Mouse (Mus musculus) E14TG2a.4 (cell line): ENCODE results near the gene Rbm25.
A peak's percentile ranks its signal among the peaks of the same experiment; 100 is the strongest.

Experiments
- H3K27me3 ChIP-seq: 2 replicates; pipeline ENCODE4 v1.6.1; 2014; ENCODE audit warnings: low read length, control low read depth; ENCODE audit not compliant: insufficient read depth
- H3K36me3 ChIP-seq: 2 replicates; pipeline ENCODE4 v1.6.1; 2014; ENCODE audit warnings: low read length, control low read depth; ENCODE audit not compliant: insufficient read depth
- H3K4me1 ChIP-seq: replicated peaks from 2 replicates; pipeline ENCODE4 v1.6.1; 2014; ENCODE audit warnings: low read depth, low read length, control low read depth
- H3K4me3 ChIP-seq: replicated peaks from 2 replicates; pipeline ENCODE4 v1.5.1; 2014; ENCODE audit warnings: mild to moderate bottlenecking, low read length
- H3K9me3 ChIP-seq: 2 replicates; pipeline ENCODE4 v1.6.1; 2014; ENCODE audit warnings: low read length, control low read depth
- CTCF ChIP-seq: conservative IDR thresholded peaks from 2 replicates; pipeline ENCODE4 v1.5.1; 2014; ENCODE audit warnings: low read length
- NANOG ChIP-seq: IDR thresholded peaks from 2 replicates; pipeline ENCODE4 v1.6.1; 2014; ENCODE audit warnings: borderline replicate concordance, low read length, mixed read lengths
- POU5F1 ChIP-seq: IDR thresholded peaks from 2 replicates; pipeline ENCODE4 v1.6.1; 2014; ENCODE audit warnings: low read length, borderline replicate concordance

Gene Rbm25

DNA sequence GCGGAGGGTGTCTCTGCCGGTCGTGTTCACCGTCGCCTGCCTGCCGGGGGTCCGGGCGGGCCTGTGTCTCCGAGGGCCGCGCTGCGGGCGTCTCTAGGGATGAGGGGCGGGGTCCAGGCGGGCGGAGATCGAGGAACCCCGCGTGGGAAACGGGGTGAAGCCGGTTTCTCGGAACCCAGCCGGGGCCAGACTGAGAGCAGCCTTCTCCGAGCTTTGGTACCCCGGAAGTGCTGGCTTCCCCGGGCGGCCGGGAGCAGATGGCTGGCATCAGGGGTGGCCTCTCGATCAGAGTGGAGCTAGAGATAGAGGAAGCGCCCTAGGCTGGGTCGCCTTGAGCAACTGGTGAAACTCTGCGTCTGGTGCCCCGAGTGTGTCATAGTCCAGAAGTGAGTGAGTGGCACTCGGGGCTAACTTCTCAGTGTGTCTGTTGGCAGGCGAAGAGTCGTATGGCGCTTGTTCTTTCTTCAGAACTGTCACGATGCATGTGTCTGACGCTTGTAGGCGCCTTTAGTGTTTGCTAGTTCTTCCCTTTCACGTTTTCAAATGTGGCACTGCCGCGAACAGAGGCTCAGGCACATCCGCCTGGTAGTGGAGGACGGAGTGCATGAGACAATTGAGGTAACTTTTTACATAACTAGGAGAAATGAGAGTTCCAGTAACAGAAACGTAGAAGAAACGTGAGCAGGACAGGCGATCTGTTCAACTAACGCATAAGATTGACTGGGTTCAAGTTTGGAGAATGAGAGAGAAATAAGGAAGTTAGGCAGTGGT, 57.5 kb downstream of the Rbm25 start:
- H3K4me1 ChIP-seq: peaks cover 45% of the 10 kb centered on the region
- TF ChIP-seq NANOG (no peak), POU5F1 (no peak), CTCF (no peak)
- peak overlapping the region; percentile 95 for H3K4me3 ChIP-seq
- H3K36me3 ChIP-seq: peaks cover 35% of the 10 kb centered on the region
- H3K9me3 ChIP-seq: no peaks in the 10 kb centered on the region
- H3K27me3 ChIP-seq: no peaks in the 10 kb centered on the region

DNA sequence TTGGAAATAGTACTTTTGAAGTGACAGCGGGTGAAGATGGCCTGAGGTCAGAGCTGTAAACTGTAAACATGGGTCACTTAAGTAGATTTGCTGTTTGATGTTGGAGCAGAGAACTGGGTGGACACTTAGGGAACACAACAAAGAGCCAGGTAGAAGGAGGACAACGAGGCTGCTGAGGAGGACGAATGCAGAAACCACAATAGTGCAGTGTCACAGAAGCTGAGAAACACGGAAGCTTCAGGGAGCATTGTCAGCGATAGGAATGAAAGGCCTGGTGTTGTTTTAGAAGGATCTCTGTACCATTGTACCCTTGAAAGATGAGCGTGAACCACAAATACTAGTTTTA, 58.0 kb downstream of the Rbm25 start:
- Histone ChIP-seq H3K9me3 (no peaks in the 10 kb centered on the region), H3K27me3 (no peaks in the 10 kb centered on the region), H3K4me1 (peaks cover 50% of the 10 kb centered on the region), H3K36me3 (peaks cover 29% of the 10 kb centered on the region), H3K4me3 (peak overlapping the region; percentile 95)
- TF ChIP-seq NANOG (no peak), CTCF (no peak), POU5F1 (no peak)

DNA sequence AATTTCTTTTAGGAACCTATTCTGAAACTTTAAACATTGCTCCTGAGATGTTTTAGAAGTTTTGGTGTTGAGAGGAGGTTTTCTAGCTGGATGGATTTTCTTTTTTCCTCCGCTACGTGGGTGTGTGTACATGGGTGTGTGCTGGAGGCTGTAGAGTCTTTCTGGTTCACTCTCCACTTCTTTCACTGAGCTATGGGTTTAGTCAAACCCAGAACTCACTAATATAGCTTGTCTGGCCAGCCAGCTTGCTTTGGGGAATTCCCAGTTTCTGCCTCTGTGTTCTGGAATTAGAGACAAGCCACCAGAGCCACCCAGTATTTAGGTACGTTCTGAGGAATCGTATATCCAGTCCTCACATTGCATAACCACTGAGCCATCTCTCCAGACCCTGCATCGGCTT, 63.0 kb downstream of the Rbm25 start:
- H3K9me3 ChIP-seq: no peaks in the 10 kb centered on the region
- no peaks in the 10 kb centered on the region for H3K27me3 ChIP-seq
- peaks cover 66% of the 10 kb centered on the region for H3K4me1 ChIP-seq
- TF ChIP-seq NANOG (no peak), POU5F1 (no peak), CTCF (no peak)
- H3K36me3 ChIP-seq: peaks cover 11% of the 10 kb centered on the region; the same call in 1 of the 2 replicates
- no peak overlapping the region for H3K4me3 ChIP-seq

DNA sequence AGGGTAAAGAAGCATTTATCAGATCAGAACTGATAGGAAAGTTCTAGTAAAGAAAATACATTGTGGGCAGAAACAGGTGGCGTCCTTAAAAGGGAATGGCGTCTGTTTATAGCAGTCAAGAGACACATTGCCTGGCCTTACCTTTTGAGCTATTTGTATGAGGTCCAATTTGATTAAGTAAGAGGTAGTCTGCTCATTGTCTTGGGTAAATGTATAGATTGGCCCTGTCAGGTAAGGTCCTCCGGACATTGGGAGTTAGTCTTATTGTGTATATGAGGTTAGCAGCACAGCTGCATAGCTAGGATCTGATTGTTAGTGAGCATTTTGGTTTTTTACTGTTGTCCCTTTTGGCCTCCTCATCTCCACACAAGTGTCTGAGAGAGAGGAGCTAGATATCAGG, 63.6 kb downstream of the Rbm25 start:
- peaks cover 60% of the 10 kb centered on the region for H3K4me1 ChIP-seq
- H3K36me3 ChIP-seq: peaks cover 14% of the 10 kb centered on the region
- H3K4me3 ChIP-seq: no peak overlapping the region
- TF ChIP-seq CTCF (no peak), POU5F1 (no peak), NANOG (no peak)
- H3K27me3 ChIP-seq: no peaks in the 10 kb centered on the region
- no peaks in the 10 kb centered on the region for H3K9me3 ChIP-seq

DNA sequence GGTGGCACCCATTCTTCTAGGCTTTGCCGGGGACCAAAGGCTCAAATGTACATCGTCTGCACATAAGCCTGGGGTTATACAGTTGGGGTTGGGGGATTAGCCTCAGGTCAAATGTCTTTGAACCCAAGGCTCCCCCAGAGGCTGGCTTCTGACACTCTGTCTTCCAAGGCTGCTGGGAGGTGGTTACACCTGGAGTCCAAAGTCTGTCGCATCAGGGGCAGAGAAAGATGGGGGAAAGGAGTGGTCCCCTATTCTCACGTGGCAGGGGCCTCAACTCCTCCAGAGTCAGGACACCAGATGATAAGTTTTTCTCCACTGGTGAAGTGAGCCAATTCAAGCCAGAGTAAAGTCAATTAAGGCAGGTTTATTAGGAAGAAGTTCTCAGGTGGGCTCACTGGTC, 67.6 kb downstream of the Rbm25 start:
- Histone ChIP-seq H3K4me1 (peaks cover 48% of the 10 kb centered on the region), H3K27me3 (no peaks in the 10 kb centered on the region), H3K9me3 (no peaks in the 10 kb centered on the region), H3K36me3 (peaks cover 29% of the 10 kb centered on the region), H3K4me3 (peak overlapping the region; percentile 39; the same call in 1 of the 2 replicates)
- no peak for TF ChIP-seq POU5F1
- no peak for TF ChIP-seq CTCF
- no peak for TF ChIP-seq NANOG

DNA sequence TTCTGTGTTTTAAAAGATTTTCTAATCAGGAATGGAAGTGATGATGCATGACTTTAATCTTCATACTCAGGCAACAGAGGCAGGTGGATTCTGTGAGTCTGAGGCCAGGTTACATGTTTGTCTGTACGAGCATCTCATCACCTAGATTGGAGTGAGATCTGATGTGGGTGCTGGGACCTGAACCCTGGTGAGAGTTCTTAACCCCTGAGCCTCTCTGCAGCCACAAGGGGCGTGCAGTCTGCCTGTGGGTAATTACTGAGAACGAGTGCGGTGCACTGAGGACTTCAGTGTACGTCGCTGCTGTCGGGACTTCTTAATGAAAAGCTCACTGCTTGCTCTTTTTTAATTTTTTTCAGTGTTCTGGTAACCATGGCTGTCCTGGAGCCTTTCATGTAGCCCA, 70.6 kb downstream of the Rbm25 start:
- Histone ChIP-seq H3K27me3 (no peaks in the 10 kb centered on the region), H3K9me3 (no peaks in the 10 kb centered on the region), H3K4me3 (no peak overlapping the region), H3K36me3 (peaks cover 40% of the 10 kb centered on the region), H3K4me1 (peaks cover 60% of the 10 kb centered on the region)
- TF ChIP-seq CTCF (no peak), NANOG (no peak), POU5F1 (no peak)

DNA sequence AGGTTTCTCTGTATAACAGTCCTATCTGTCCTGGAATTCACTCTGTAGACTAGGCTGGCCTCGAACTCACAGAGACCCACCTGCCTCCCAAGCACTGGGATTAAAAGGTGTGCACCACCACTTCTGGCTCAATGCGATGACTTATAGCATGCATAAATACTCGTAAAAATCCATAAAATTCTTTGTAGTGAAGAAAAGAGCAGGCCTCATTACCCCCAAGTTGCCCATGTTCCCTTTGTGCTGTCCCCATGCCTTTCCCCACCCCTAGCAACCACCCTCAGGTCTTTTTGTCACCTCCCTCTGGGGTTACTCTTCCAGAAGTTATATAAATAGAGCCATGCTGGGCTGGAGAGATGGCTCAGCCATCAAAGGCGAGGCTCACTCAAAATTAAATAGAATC, 71.8 kb downstream of the Rbm25 start:
- Histone ChIP-seq H3K9me3 (no peaks in the 10 kb centered on the region), H3K27me3 (no peaks in the 10 kb centered on the region), H3K4me3 (no peak overlapping the region), H3K4me1 (peaks cover 61% of the 10 kb centered on the region), H3K36me3 (peaks cover 45% of the 10 kb centered on the region)
- no peak for TF ChIP-seq NANOG
- no peak for TF ChIP-seq CTCF
- no peak for TF ChIP-seq POU5F1

DNA sequence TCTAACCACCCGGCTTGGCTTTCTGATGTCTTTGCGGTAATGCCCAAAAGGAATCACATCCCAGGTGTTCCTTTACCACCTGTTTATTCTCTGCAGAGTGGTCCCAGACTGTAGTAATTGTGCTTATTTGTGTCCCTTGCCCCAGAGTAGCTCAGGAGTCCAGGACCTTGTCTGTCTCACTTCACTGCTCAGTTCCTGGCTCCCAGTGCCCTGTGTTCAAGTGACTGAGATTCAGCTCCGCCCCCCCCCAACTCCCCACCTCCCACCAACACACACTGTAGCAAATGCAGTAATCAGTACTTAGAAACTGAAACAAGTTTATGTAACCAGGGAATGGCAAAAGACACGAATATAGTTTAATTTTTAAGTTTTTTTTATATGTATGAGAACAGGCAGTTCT, 75.9 kb downstream of the Rbm25 start:
- no peak overlapping the region for H3K4me3 ChIP-seq
- TF ChIP-seq NANOG (no peak), POU5F1 (no peak), CTCF (no peak)

More for the DNA sequence above, 75.9 kb downstream of the Rbm25 start:
- peaks cover 42% of the 10 kb centered on the region for H3K36me3 ChIP-seq
- no peaks in the 10 kb centered on the region for H3K9me3 ChIP-seq
- no peaks in the 10 kb centered on the region for H3K27me3 ChIP-seq
- peaks cover 66% of the 10 kb centered on the region for H3K4me1 ChIP-seq
